Mouse (Mus musculus) cerebellum, adult 8-10 months (tissue): ENCODE results near the gene Ccdc15.

Experiments used
- DNase-seq: peaks from one replicate; pipeline ENCODE4 v3.0.0; 2022

The Ccdc15 gene

DNA sequence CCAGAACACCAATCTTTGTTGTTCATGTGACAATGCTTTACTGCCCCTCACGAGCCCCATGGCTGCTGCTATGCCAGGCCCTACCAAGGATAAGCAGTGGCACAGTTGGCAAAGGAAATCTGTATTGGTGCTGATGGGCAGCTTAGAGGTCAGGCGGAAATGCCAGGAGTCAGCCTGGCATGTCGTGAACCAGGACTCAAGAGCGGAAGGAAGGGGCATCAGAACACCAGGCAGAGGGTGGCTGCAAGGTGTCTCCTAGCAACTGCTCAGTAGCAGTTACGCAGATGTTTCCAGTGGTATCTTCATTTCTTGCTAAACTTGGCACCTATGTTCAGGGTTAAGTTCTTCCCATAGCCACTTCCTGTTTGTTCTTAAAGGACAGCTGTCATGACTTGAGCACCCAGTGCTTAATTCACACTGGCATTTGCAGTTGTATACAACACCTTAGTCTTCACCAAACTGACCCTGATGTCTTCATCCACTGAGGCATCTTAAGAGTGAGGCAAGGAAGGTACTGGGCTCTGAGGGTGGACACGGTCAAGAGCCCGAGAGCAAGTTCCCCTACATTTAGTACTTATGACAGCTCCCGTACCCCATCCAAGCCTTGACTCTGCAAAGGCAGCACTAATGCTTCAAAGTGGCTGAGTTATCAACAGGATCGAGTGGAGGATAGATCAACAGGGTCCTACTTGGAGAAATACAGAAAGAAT is 117.6 kb downstream of the Ccdc15 start:
- no peak for DNase-seq

DNA sequence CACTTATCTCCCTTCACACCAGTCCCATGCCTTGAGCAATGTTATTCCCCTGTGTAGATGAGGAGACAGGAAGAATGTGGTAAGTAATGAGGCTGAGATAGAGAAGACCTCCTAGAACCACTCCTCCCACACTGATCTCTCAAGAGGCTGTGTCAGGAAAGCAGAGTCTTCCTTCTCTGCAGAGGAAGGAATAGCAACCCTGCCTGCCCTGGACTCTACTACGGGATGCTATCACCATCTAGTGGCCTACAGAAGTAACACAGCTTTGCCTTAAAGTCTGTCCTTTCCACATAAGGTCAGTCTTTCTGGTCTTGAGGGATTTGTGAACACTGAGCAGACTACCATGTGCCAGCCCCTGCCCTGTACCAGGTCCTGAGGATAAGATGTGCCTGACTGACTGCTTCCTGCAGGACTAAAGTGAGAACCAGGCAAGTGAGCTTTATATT is 118.3 kb downstream of the Ccdc15 start:
- DNase-seq = peak; percentile 68
